Mouse (Mus musculus) telencephalon, adult 2 months (tissue): ENCODE data around the gene Med25.
"Not testable (repeated sequence)": the region's sequence is repeated elsewhere in the genome, so short reads cannot be mapped to it uniquely, and the experiment has no call there.

Experiments used
- DNase-seq: peaks from one replicate; pipeline ENCODE4 v3.0.0-alpha.2; 2011; ENCODE audit warnings: low read depth, low spot score

The Med25 gene

GRCm38 (mm10) chr7:44893197-44893596 is 685 bp upstream of the Med25 start:
- DNase-seq: no peak

- DNase-seq: no peak
These were observed 901 bp downstream of the Med25 start for GRCm38 (mm10) chr7:44891611-44892010.

GRCm38 (mm10) chr7:44890737-44891136 is 1.8 kb downstream of the Med25 start:
- DNase-seq: no peak

- no peak for DNase-seq
These were observed 2.3 kb downstream of the Med25 start for GRCm38 (mm10) chr7:44890180-44890579.

GRCm38 (mm10) chr7:44888256-44889105 is 4.0 kb downstream of the Med25 start:
- no peak for DNase-seq

GRCm38 (mm10) chr7:44886964-44887363 is 5.5 kb downstream of the Med25 start:
- no peak for DNase-seq

- DNase-seq: no peak
These were observed 7.9 kb downstream of the Med25 start for GRCm38 (mm10) chr7:44884637-44885036.

- no peak for DNase-seq
These were observed 9.5 kb downstream of the Med25 start for GRCm38 (mm10) chr7:44883036-44883435.

GRCm38 (mm10) chr7:44877833-44878232 is 14.7 kb downstream of the Med25 start:
- no peak for DNase-seq

- not testable (repeated sequence) for DNase-seq
These were observed 20.7 kb downstream of the Med25 start for GRCm38 (mm10) chr7:44871774-44872173.

- no peak for DNase-seq
These were observed 21.3 kb downstream of the Med25 start for GRCm38 (mm10) chr7:44871181-44871580.

- no peak for DNase-seq
These were observed 21.9 kb downstream of the Med25 start for GRCm38 (mm10) chr7:44870614-44871013.

GRCm38 (mm10) chr7:44869697-44870528 is 22.6 kb downstream of the Med25 start, which contains the start of gene Ptov1:
Ptov1 (minus strand) TSS chr7:44869788.
- DNase-seq: peak; percentile 100

GRCm38 (mm10) chr7:44868919-44869696 is 23.4 kb downstream of the Med25 start:
- no peak for DNase-seq

GRCm38 (mm10) chr7:44868465-44868864 is 24.0 kb downstream of the Med25 start:
- no peak for DNase-seq

- DNase-seq: no peak
These were observed 24.7 kb downstream of the Med25 start for GRCm38 (mm10) chr7:44867802-44868201.

- DNase-seq: no peak
These were observed 25.4 kb downstream of the Med25 start for GRCm38 (mm10) chr7:44867010-44867702.

- no peak for DNase-seq
These were observed 26.1 kb downstream of the Med25 start for GRCm38 (mm10) chr7:44866276-44867009.

- DNase-seq: no peak
These were observed 27.6 kb downstream of the Med25 start for GRCm38 (mm10) chr7:44864595-44865542.
